Mouse (Mus musculus) adipocyte (in vitro differentiated cells): Measurements from ENCODE around the gene Ehbp1.

Source experiments
- DNase-seq: peaks from one replicate; pipeline ENCODE4 v3.0.0-alpha.2; 2016; ENCODE audit warnings: low spot score

Gene Ehbp1

DNA sequence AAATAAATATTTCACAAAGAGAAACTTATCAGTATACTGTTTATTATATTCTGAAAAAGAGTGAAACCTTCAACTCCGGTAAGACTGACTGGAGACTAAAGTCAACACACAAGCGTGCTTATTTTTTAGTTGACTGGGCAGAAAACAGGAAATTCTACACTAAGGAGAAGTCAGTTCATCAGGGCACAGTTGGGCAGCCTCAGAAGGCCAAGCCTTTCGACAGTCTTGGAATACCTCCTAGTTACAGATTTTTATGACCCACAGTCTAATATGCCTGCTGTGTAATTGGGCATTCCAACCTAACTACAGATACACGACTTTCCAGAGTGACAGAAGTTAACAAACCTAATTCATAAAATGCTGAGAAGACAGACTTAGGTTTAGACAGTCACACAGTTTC, 145.3 kb downstream of the Ehbp1 start:
- peak; percentile 64 for DNase-seq

DNA sequence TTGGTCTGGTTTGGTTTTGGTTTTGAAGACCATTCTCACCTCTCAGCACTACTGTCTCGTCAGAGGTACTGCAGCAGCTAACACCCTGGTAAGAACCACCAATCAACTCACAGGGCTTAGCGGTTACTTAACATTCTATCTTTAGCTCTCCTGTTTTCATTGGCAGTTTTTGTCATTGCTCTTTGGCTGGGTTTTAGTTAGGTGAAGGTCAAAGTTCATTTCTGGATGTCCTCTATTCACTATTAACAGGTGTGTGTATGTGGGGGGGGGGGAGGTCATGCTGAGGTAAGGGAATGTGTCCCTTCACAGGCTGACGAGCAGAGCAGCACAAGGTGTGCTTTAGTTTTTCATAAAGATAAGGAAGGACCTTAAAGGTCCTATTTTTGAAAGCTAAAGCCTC, 147.5 kb downstream of the Ehbp1 start:
- no peak for DNase-seq

DNA sequence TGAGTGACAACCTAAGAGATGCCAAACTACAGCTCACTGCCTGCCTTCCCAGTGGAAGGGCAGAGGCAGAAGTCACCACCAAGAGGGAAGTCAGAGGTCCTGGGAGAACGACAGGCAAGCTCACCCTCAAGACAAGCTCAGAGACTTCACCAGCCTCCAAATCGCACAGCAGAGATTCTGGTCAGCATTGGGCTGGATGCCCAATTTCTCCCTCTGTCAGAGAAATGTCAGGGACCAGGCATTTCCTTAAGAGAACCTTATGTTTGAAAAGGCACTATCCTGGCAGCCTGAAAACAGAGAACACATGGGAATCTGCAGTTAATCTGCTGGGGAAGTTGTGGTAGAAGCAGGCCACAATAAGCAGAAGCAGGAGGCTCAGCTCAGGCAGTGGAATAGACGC, 151.5 kb downstream of the Ehbp1 start:
- DNase-seq = no peak

DNA sequence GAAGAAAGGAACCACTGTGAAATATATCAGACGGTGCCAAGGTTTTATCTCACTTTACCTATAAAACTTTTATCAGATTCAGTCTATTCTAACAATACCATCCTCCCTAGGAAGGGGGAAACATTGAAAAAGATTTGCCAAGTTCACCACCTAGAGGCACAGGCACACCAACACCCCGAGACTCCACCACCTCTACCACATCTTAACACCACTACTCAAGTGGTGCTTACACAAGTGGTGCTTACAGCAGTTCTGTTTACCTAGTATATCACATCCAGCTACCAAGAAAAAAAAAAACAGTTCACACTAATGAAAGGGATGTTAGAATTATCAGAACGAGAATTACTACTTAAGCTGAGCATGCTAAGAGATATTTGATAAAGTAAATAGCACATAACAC, 152.1 kb downstream of the Ehbp1 start:
- no peak for DNase-seq

DNA sequence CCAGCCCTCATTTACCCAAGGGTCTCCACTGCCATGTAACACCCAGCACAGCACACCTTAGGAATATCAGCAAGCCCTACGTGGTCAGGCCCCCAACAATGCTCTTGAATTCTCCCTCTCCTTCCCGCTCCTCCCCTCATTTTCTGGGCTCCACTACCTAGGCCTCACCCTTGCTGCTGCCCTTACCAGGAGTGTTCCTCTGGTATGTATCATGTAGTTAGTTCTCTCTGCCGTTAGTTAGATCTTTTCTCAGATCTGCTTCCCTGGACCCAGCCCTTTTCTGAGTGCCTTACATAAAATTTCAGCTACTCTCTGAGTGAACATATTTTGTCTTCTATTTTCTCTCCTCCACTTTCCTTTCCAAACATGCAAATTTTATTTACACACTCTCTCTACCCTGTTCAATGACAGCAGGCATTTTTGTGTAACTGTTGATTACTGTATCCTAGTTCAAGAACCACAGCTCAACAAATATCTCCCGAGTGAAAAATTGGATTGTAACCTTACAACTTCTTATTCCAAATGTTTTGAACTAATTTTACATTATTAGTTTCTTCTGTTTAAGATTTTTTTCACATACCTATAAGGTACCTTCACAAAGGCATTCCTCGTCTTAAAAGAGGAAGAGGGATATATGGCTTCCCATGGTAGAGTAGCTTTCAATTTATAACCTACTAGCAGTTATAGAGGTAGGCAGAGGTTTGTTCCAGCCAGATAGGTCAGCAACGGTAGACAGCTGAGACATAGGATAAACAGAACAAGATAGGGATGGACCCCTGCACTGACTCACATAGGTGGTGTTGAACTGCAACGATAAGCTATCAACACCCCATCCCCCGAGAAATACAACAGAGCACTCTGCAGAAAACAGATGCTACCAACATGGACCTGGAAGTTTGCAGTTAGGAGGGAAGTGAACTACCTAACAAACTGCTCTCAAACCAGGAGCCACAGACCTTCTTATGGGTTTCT, 160.3 kb downstream of the Ehbp1 start:
- DNase-seq = no peak

DNA sequence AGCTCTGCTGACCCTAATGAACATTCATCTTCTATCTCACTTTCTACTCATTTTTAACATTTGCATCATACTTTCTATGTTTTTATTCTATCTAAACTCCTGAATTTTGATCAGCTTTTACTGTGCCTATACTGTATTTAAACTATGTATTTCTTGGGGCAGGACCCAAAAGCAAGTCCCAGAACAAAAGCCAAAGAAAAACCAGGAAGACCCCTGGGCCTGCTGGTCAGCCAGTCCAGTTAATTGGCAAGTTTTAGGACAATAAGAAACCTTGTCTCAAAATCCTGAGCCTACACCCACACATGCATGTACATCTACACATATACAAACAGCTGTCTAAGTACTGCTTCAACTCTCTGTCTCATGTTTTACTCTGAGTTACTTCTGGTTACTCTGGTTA, 161.9 kb downstream of the Ehbp1 start:
- no peak for DNase-seq

DNA sequence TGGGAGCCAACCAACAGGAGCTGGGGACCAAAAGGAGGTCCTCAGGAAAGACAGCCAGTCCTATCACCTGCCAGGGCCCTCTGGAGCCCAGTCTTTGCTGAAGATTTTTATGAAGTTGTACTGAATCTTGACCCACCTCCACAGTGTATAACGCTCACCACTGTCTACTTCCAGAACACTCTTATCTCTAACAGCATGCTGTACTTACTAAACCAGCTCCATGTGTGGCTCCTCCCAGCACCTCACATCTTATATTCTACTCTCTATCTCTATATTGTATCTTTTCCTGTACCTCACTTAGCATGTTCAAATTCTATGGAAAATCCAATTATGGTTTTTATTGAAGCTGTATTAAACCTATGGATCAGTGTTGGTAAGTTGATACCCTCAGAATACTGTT, 163.5 kb downstream of the Ehbp1 start:
- DNase-seq = no peak

DNA sequence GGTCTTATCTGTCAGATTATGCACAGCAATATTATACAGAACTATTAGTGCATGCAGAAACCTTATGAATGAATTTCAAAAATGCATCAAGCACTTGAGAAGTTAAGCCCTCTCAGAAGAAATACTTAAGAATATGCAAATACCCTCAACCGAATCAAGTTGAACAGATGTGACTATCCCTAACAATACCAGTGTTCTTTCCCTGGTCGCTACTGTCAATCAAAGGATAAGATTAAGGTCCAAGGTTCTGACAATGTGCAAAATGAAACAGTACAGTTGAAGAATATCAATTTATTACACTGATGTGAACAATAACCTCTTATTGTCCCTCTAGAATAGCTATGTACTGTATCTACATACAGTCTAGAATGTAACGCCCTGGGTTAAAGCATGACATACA, 167.8 kb downstream of the Ehbp1 start:
- DNase-seq = no peak

DNA sequence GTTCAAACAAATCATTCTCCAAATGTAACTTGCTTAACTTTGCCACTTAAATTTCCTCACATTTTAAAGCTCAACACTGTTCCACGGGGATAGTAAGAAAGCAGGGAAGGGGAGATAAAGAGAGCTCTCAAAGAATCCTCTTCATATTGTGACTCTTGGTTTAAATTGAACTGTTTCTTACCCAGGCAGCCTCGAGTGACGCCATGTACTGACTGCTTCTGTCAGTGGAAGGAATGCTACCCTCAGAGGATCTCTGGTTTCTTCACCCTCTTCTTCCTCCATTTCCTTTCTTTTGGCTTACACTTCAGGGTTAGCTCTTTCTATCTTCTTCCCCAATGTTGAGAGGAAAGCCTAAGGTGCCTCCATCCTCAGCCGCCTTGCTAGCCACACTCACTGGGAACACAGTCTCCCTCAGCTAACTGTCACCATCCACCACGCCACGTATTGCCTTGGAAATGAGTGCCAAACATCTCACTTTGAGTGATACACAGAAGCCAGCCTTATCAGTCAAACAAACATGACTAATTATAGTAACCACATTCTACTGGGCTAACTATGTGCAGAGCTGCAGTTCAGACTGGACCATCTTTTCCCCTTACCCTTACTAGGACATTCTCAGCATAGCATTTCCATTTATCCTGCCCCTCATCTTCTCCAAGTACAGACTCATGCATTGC, 171.0 kb downstream of the Ehbp1 start:
- DNase-seq = no peak

DNA sequence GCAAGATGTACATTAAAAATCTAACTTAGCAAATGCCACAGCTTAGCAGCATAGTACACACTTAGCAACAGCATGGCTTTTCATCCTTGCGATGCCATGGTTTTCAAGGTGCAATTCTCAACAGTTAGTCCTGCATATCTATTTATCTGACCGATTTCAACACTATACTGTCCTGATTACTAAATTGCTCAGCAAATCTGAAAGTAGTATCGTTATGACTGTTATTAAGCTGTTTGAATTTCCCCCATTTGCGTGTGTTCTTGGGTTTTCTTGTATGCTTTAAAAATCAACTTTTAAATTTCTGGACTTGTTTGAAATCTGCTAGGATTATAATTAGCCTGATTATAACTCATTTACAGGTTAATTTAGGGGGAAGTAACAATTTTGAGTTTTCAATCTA, 184.2 kb downstream of the Ehbp1 start:
- DNase-seq = no peak

DNA sequence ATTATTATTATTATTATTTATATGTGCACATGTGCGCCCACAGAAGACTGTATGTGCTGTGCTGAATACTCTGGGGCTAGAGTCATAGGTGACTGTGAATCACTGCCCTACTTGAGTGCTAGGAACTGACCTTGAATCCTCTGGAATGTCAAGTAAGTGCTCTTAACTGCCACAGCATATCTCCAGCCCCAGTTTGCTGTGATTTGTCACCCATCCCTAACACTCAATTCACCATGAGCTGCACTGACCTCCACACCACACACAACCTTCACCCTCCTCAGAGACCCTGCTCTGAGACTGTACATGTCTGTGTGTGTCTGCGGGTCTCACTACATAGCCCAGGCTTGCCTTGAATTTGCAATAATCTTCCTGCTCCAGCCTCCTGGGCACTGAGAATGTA, 185.9 kb downstream of the Ehbp1 start:
- DNase-seq = no peak

DNA sequence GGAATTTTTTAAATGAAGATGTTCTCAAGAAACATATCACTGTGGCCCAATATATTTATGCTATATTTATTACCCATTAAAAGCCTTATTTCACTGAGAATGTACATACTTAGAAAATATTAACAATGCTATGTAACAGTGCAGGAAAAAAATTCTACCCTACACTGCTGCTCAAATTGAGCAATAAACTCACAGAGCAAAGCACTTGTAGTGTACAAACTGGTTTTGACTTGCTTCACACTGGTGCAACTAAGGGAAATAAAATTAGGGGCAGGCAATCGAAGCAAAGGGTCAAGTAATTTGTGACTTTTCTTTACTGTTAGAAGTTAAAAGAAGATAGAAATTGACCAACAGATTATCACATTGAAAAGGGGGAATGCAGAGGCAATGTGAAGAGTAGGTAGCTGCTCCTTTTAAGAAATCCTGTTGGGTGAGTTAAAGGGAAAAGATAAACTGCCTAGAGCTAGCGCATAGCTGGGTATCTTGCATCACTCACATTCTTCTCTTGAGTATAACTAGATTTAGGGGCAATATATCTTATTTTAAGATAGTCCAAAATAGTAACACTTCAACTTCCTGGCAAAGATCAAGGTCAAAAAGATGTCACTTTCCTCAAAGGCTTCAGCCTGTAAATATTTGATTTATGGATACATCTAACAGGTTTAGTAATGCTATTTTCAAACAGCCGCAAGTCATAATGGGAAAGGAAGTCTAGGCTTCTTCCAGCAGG, 186.6 kb downstream of the Ehbp1 start:
- peak; percentile 42 for DNase-seq

DNA sequence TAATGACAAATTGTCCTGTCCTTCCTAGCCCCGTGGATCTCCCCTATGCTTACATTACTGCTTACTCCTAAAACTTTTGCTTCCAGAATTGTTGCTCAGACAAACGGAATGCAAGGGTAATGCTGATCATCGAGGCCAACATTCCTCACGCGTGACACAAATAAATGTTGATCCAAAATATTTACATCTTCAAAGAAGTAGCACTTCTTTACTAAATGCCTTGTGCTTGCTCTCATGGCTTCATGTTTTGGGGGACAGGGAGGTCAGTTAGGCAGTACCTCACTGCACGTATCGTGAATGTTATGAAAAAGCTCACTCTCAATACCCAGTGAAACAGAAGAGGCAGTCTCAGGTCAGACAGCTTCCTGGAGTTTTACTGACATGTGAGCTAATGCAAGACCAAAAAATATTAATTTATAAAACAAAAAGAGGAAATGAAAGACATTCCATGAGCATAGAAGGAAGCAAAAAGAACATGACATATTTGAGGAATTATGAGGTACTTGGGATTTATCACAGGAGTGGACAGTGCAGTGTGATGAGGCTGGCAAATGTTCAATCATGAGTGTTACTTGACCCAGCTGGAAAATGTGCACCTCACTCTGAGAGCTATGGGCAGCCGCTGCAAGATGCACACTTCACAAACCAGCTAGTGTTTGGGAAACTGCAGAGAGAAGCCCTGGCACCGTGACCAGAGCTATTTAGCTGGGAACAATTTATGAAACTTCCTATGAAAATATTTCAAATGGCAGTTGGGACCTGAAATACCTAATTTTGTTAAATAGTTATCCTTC, 187.4 kb downstream of the Ehbp1 start:
- DNase-seq = peak; percentile 15

DNA sequence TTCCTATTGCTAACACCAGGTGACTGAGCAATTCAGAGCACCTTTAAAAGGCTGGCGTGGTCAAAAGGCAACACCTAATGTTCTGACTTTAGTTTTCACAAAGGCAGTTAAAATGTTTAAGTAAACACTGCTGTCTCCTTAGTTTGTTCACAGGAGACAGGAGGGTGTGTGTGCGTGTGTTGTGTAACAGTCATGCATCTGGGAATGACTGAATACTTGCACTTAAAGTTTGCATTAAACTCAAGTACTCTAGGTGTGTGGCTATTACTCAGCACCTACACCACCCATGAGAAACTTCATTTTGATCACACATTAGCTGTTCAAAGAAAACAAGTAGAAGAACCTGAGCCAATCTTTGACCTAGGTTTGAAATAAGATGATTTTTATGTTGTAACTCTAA, 201.4 kb downstream of the Ehbp1 start:
- no peak for DNase-seq

DNA sequence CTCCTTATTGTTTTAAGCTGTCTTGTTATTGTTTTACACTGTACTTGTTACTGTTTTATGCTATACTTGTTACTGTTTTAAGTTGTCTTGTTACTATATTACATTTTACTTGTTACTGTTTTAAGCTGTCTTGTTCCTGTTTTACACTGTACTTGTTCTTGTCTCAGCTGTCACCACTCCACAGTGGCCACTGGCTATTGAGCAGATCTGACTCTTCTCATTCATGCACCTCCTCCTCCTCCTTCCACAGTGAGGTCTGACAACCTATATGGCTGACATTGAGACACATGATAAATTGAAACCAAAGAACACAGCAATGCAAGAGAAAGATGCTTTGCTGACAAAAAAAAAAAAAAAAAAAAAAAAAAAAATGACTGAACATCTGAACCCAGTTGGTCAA, 203.6 kb downstream of the Ehbp1 start:
- DNase-seq = no peak

DNA sequence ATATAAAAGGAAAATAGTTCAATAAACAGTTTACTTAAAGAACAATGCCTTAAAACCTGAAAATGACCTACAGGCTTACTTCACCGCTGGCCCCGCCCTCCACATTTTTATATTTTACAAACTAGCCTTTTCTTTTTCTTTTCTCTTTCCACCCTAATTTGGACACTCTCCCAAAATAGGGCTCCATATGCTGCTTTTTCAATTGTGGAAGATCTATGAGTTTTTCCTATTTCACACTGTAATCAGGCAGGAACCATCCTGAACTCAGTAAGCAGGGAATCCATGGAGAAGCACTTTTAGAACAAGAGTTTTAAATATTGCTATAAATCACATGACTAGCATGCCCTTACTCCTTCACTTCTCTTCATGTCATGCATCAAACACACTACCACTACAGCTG, 216.9 kb downstream of the Ehbp1 start:
- no peak for DNase-seq

DNA sequence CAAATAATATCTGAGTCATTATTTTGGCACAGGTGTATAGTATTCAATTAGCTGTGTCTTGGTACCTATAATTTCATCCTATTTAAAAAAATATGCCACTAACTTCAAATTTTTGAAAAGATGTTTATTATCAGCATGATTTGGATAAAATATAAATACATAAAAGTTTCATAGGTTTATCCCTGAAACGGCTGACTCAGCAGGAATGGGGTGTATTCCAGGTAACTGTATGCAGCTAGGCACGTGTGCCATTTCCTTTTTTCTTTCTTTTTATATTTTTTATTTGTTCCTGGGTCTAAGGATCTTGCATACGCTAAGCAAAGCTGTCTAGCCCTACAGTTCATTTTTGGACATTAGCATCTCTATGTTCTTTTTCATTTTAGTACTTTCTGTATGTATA, 223.2 kb downstream of the Ehbp1 start:
- no peak for DNase-seq

DNA sequence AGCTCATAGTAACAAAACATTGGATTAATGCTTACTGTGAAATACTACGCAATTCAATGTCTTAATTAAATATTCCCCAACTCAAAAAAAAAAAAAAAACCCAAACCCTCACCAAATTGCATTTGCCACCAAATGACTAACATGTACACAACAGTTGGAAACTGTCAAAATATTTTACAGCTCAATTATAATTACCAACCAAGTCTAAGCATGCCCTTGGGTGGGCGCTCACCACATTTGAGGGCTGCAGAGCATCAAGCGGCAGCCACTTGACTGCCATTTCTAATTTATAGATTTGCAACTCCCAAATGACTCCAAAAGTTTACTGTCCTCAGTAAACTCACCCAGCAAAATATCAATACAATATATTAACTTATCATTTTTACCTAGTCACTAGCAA, 229.9 kb downstream of the Ehbp1 start:
- no peak for DNase-seq

DNA sequence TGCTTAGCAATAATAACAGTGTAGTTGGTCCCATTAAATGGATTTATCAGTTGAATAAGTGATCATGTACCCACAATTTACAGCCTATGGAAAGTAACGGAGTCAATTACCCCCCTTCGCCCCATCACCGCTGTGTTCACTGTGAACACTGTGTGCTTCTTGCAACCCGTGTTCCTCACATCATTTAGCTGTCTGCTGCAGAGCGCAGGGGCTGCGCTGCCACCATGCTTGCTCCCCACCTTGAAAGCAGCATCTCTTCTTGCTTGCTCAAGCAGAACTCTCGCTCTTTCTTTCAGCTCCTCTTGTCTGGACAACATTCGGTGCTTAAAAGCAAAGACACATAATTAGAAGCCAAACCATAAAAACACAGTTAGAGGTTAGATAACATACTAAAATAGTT, 252.7 kb downstream of the Ehbp1 start:
- DNase-seq = no peak

DNA sequence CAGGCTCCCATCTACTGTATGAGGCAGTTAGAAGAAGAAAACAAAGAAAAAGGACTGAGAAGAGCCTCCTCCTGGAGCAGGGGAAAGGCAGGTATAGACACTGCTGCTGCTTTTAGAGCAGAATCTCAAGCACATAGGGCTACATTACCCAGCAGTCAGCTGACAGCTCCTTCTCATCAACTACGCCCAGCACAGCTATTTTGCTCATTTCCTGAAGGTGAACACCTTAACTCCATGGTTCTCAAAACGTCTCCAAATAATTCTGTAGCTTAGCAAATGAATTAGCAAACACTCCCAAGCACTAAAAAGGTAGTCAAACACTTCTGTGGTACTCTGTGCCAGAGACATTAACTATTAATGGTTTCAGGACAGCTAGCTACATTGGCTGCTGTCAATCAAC, 278.7 kb downstream of the Ehbp1 start:
- no peak for DNase-seq

DNA sequence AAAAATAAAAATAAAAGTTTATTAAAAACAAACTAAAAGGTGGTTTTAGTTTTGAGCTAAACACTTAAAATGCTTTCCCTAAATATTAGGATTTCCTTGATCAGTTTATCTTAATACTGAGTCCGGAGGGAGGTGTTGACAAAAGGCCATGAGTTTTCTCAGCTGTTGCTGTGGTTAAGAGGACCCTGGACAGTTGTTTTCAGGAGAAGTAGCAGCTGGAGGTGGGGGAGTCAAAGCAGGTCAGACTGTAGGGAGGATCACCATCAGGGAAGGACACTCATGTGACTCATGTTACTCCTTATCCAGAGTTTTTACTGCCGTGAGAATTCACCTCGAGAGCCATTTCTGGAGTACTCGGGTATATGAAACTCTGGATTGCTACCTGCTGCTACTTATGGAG, 280.4 kb downstream of the Ehbp1 start:
- DNase-seq = no peak

DNA sequence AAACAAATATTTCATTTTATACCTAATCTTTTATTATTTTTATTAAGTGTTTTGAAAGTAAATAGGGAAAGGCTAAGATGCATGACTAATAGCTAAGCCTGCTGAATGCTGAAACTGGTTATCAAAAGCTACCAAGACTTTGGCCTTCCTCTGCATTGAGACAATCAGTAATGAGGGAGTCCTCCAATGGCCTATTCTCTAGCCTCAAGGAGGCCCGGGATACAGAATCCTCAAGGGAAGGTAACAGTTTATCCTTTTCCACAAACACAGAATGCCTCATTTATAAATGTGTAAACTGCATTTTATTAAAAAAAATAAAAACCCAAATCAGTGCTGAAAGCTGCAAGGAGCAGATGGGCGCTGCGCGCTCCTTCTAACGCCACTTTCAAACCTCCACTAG, 284.6 kb downstream of the Ehbp1 start:
- no peak for DNase-seq
